Mouse (Mus musculus) brain, embryonic 14.5 days (tissue): ENCODE results near the gene Scly.

ENCODE experiments used
- CTCF ChIP-seq: fragments of 200-500 bp; IDR thresholded peaks from 2 replicates; pipeline ENCODE4 v1.5.1; 2012; ENCODE audit warnings: inconsistent platforms, mild to moderate bottlenecking, moderate library complexity, borderline replicate concordance; ENCODE audit not compliant: insufficient read depth, insufficient read length; ENCODE audit errors: extremely low read depth
- POLR2A ChIP-seq: fragments of 200-500 bp; IDR thresholded peaks from 2 replicates; pipeline ENCODE4 v1.6.1; 2012; ENCODE audit warnings: mild to moderate bottlenecking, inconsistent platforms, borderline replicate concordance; ENCODE audit not compliant: poor library complexity, insufficient read depth, insufficient read length, severe bottlenecking; ENCODE audit errors: extremely low read depth

GRCm38 (mm10) chr1:91313251-91313650 lies 15.1 kb downstream of the Scly start:
- TF ChIP-seq CTCF = no peak
- no peak for TF ChIP-seq POLR2A
